Mouse (Mus musculus) forebrain, embryonic 15.5 days (tissue): Measurements from ENCODE around the gene Fam172a. TPM values are rescaled to one million over a fixed set of nuclear protein-coding genes. Genes with fewer than 3 reads are reported as not detected.

Experiments used
- ATAC-seq: fragments of 200-750 bp; cut with Nextera tagmentation; replicated peaks from 2 replicates; pipeline ENCODE4 v1.8.0; 2017; ENCODE audit warnings: mild to moderate bottlenecking, moderate TSS enrichment, moderate library complexity
- H3K27ac ChIP-seq: fragments of 300-500 bp; sonication (generic); replicated peaks from 2 replicates; pipeline ENCODE4 v1.5.1; 2015; ENCODE audit warnings: mild to moderate bottlenecking, inconsistent platforms
- H3K27me3 ChIP-seq: fragments of 300-500 bp; sonication (generic); 2 replicates; pipeline ENCODE4 v1.6.1; 2015; ENCODE audit warnings: inconsistent platforms
- H3K36me3 ChIP-seq: fragments of 300-500 bp; sonication (generic); 2 replicates; pipeline ENCODE4 v1.6.1; 2015; ENCODE audit warnings: mild to moderate bottlenecking, inconsistent platforms
- H3K4me1 ChIP-seq: fragments of 300-500 bp; sonication (generic); 2 replicates; pipeline ENCODE4 v1.6.1; 2015; ENCODE audit warnings: inconsistent platforms
- H3K4me2 ChIP-seq: fragments of 300-500 bp; sonication (generic); replicated peaks from 2 replicates; pipeline ENCODE4 v1.6.1; 2015; ENCODE audit warnings: mild to moderate bottlenecking, inconsistent platforms
- H3K4me3 ChIP-seq: fragments of 300-500 bp; sonication (generic); 2 replicates; pipeline ENCODE4 v1.5.1; 2015; ENCODE audit warnings: mild to moderate bottlenecking, inconsistent platforms
- H3K9ac ChIP-seq: fragments of 300-500 bp; sonication (generic); replicated peaks from 2 replicates; pipeline ENCODE4 v1.6.1; 2015; ENCODE audit warnings: mild to moderate bottlenecking, inconsistent platforms
- H3K9me3 ChIP-seq: fragments of 300-500 bp; sonication (generic); 2 replicates; pipeline ENCODE4 v1.6.1; 2016; ENCODE audit warnings: inconsistent platforms
- WGBS: fragments of 180-500 bp; shearing (Covaris S2); methylation state at CpG from one replicate; pipeline ENCODE4 v1.1.7; 2015; ENCODE audit warnings: mixed read lengths; 5-methylcytosine and 5-hydroxymethylcytosine counted together
- polyA plus RNA-seq: library from polyadenylated mRNA; unstranded; fragments of >200 nt; fragmentation: Nextera tagmentation; extraction: Ambion mirVana; gene quantifications from 2 replicates; pipeline ENCODE4 v1.2.1, GENCODE M21; 2015

The Fam172a gene
- polyA plus RNA-seq, 1 experiment from 2014 or later, result 58.8 TPM

DNA sequence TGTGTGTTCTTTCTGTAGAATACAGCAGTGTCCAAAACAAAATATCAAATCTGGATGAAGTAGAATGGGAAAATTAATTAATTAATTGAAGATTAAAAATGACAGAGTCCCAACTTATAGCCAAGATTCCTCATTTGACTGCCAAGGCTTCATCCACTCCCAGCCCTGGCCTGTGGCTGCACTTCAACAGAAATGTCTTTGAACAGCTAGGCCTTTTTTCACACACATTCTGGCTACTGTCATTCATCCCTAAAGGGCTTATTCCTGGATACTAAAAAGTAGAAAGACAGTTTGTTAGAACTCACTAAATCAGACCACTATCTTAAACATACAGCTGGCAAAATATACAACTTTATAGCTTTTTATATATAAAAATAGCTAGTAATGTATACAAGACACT is 388.9 kb downstream of the Fam172a start:
- ATAC-seq, result no peak
- H3K9me3 ChIP-seq, result no peaks in the 10 kb centered on the region
- no peak overlapping the region for H3K4me3 ChIP-seq

DNA sequence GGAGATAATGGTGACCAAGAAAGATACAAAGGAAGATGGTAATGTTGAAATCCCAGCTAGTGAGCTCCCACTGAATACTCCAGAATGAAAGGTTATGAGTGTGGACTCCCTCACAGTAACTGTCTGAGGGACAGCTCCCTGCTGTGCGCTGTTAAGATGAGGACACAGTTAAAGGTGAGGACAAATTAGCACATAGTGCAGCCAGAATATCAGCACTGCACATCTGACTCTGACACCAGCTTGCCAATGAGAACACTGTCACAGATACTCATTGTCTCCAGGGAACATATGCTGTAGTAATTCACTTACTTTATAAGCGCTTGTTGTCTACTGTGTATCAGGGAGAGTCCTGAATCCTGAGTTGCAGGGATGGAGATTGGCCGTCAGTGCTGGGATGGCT is 390.1 kb downstream of the Fam172a start:
- Histone ChIP-seq H3K9me3 (no peaks in the 10 kb centered on the region), H3K27me3 (no peaks in the 10 kb centered on the region), H3K4me3 (no peak overlapping the region), H3K4me1 (no peaks in the 10 kb centered on the region), H3K4me2 (no peak overlapping the region), H3K9ac (no peak overlapping the region), H3K27ac (no peak overlapping the region), H3K36me3 (no peaks in the 10 kb centered on the region)
- 81% methylated on average over 3 of the region's 3 CpGs for WGBS
- no peak for ATAC-seq

More for the DNA sequence above, 388.9 kb downstream of the Fam172a start:
- Histone ChIP-seq H3K27me3 (no peaks in the 10 kb centered on the region), H3K4me1 (no peaks in the 10 kb centered on the region), H3K36me3 (no peaks in the 10 kb centered on the region), H3K9ac (no peak overlapping the region), H3K27ac (no peak overlapping the region), H3K4me2 (no peak overlapping the region)

DNA sequence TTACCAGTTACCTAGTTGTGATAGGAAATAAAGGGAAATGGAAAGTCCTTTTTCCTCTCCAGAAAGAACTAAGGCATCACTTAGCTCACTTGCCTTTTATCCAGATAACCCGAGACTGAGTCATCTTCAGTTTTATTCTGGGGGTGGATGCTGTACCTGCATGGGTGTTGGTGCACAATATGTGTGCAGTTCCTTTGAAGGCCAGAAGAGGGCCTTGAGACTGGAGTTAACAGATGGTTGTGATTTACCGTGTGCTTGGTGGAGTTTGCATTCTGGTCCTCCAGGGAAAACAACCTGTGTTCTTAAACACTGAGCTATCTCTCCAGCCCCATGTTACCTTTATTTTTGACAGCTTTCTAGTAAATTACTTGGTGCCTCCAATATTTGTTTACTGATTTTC is 392.5 kb downstream of the Fam172a start:
- no peaks in the 10 kb centered on the region for H3K27me3 ChIP-seq
- WGBS, result 89% methylated on average over 2 of the region's 2 CpGs
- H3K9ac ChIP-seq, result no peak overlapping the region
- no peak for ATAC-seq
- no peak overlapping the region for H3K4me2 ChIP-seq
- H3K9me3 ChIP-seq, result no peaks in the 10 kb centered on the region
- no peaks in the 10 kb centered on the region for H3K36me3 ChIP-seq
- H3K4me3 ChIP-seq, result no peak overlapping the region
- peaks cover 2% of the 10 kb centered on the region; the same call in 1 of the 2 replicates for H3K4me1 ChIP-seq
- H3K27ac ChIP-seq, result no peak overlapping the region

DNA sequence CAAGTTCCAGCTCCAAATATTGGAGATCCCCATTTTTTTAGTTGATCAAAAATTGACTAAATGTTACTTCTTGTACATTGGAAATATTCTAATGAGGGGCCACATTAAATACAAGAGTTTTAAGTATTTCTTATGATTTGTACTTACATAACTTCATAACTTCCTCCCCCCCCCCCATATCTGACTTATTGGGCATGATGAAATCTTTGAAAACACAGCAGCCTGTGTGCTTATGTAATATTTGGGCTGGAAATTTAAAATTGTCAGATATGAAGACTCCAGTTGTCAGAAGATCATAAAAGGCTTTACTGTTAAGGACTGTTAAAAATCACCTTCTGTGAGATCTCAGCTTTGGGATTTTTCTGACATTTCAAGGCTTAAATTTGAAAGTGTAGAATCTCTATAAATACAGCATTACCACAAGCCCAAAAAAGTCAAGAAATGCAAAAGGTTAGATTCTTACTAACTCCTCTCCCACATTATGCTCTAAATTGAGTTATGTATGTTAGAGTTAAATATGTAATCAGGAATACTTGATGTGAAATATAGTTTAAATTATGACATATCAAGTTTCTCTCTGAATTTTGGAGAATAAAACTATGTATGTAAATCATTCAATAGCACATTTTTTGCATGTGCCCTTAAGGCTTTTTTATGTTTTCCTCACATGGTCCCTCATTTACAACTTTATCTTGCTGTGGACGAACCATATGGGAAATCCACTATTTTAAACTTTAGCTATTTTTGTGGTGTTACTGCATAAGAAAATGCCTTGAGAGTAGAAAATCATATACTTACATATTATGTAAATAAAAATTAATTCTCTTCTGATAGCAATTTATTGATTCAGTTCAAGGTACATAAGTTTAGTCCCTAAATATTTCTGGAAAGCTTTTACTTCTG is 393.5 kb downstream of the Fam172a start:
- Histone ChIP-seq H3K4me1 (peaks cover 12% of the 10 kb centered on the region), H3K36me3 (no peaks in the 10 kb centered on the region), H3K9me3 (no peaks in the 10 kb centered on the region), H3K27me3 (no peaks in the 10 kb centered on the region), H3K27ac (no peak overlapping the region), H3K4me3 (no peak overlapping the region), H3K4me2 (no peak overlapping the region), H3K9ac (no peak overlapping the region)
- no peak for ATAC-seq
- WGBS, result 72% methylated on average over 1 of the region's 1 CpGs

DNA sequence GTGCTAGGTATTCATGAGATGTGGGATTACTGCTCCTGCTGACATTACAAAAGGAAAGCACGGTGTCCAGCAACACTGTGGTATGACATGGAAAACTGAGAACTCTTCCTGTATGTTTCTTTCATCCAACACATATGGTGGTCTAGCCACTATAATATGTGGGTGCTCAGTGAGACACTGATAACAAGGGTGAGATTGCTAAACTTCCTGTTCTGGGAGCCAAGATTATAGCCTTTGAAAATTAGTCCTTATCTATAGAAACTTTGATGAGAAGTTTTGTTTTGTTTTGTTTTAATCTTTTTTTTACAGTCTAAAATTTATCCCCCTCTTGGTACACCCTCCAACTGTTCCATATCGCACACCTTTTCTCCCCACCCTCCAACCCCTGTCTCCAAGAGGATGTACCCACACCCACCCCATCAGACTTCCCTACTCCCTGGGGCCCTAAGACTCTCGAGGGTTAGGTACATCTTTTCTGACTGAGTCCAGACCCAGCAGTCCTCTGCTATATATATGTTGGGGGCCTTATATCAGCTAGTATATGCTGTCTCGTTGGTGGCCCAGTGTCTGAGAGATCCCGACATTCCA is 397.1 kb downstream of the Fam172a start:
- ATAC-seq, result no peak
- WGBS, result 77% methylated on average over 5 of the region's 5 CpGs

DNA sequence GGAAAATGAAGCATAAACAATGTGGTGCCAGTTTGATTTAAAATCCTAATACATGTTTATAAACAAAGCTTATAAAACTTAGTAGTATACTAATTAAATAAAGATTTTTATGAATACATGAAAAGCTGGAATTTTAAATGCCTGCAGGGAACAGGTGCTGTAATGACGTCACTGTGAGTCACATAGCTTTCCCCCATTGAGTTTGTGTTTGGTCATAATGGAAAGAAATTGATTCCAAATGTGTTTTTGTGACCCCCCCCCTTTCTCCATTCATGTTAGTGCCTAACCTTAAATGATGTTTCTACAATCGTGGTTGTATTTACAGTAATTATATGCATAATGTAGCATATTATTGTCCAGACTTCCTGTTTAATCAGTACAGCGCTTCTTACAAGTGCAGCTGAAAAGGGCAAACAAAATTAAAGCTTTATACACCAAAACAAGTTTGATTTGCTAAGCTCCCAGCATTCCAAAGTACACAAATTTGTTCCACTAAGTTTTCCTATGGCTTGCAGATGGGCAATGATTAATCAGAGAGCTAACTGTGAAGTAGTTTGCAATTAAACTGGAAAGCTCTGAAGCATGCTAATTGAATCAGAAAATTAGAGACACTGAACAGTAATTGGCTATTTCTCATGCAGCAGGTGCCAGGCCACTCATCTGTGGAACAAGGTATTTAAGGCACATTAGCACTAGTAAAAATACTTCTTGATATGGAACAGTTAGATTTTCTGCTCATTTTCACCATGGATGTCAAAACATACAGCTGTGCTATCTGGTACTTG is 398.1 kb downstream of the Fam172a start:
- H3K9me3 ChIP-seq, result no peaks in the 10 kb centered on the region
- no peaks in the 10 kb centered on the region for H3K27me3 ChIP-seq
- H3K4me3 ChIP-seq, result no peak overlapping the region
- H3K4me2 ChIP-seq, result no peak overlapping the region
- WGBS, result 7% methylated on average over 3 of the region's 3 CpGs
- H3K36me3 ChIP-seq, result no peaks in the 10 kb centered on the region
- ATAC-seq, result peak; percentile 85
- H3K27ac ChIP-seq, result peak overlapping the region; percentile 33; the same call in 1 of the 2 replicates
- H3K9ac ChIP-seq, result no peak overlapping the region
- peaks cover 17% of the 10 kb centered on the region for H3K4me1 ChIP-seq

More for the DNA sequence above, 397.1 kb downstream of the Fam172a start:
- no peak overlapping the region for H3K4me2 ChIP-seq
- no peaks in the 10 kb centered on the region for H3K9me3 ChIP-seq
- no peaks in the 10 kb centered on the region for H3K27me3 ChIP-seq
- H3K4me1 ChIP-seq, result peaks cover 17% of the 10 kb centered on the region
- no peak overlapping the region for H3K4me3 ChIP-seq
- no peak overlapping the region for H3K27ac ChIP-seq
- H3K36me3 ChIP-seq, result no peaks in the 10 kb centered on the region
- H3K9ac ChIP-seq, result no peak overlapping the region

DNA sequence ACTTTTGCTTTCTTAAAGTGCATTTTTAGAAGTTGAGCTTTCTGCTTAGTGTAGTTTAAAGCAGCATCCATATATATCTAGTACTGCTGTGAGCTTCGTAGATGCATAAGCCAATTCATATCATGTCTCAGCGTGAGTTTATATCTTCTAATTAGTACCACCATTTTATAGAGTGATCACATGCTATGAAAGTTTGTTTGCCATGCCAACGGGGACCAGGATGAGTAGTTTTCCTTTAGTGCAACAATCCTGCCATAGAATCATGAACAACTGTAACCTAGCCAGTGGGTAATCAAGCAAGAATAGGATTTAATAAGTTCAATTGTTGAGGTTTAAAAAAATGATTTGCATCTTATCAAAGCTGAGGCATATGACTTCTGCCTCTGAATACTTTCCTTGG is 398.8 kb downstream of the Fam172a start:
- ATAC-seq, result no peak
- Histone ChIP-seq H3K9ac (no peak overlapping the region), H3K27ac (peak overlapping the region; percentile 33; the same call in 1 of the 2 replicates), H3K4me3 (no peak overlapping the region), H3K4me2 (no peak overlapping the region), H3K9me3 (no peaks in the 10 kb centered on the region), H3K27me3 (no peaks in the 10 kb centered on the region), H3K36me3 (no peaks in the 10 kb centered on the region), H3K4me1 (peaks cover 17% of the 10 kb centered on the region)
- 43% methylated on average over 3 of the region's 3 CpGs for WGBS

DNA sequence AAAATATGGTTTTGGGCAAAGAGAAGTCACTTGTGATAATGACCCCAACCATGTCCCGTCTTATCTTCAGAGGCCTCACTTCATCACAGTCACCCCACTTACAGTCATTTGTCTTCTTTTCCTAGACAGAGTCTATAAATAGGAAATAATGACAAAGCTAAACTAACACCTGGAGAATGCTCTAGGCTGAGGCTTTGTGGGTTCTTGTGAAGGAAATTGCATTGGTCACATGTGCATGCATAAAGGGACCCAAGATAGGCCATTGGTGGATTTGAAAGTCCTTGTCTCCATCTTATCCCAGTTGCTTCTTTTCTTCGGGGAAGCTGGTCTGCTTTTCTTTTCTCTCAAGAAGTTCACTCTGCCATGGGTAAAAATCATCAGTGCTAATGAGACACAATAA is 400.5 kb downstream of the Fam172a start:
- Histone ChIP-seq H3K4me3 (no peak overlapping the region), H3K9me3 (no peaks in the 10 kb centered on the region), H3K9ac (no peak overlapping the region), H3K27ac (no peak overlapping the region), H3K36me3 (no peaks in the 10 kb centered on the region), H3K27me3 (no peaks in the 10 kb centered on the region), H3K4me2 (no peak overlapping the region), H3K4me1 (peaks cover 17% of the 10 kb centered on the region)
- ATAC-seq, result no peak
- 73% methylated on average over 2 of the region's 2 CpGs for WGBS

DNA sequence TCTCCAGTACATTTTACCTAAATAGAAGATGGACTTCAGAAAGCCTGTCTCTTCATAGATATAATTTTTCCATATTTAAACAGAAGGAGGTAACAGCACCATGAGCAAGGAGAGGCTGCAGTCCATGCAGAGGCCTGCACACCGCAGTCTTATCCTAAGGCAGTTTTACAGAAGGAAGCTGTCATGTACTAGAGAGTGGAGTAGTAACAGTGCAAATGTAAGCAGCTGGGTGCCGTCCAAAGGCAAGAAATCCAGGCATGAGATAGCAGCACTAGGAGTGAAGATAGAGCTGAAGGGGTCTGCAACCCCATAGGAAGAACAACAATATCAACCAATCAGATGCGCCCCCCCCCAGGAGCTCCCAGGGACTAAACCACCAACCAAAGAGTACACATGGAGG is 403.0 kb downstream of the Fam172a start:
- ATAC-seq, result no peak
- Histone ChIP-seq H3K4me2 (no peak overlapping the region), H3K9me3 (no peaks in the 10 kb centered on the region), H3K27ac (no peak overlapping the region), H3K27me3 (no peaks in the 10 kb centered on the region), H3K9ac (no peak overlapping the region), H3K36me3 (no peaks in the 10 kb centered on the region), H3K4me3 (no peak overlapping the region), H3K4me1 (peaks cover 10% of the 10 kb centered on the region)
- 77% methylated on average over 3 of the region's 3 CpGs for WGBS

DNA sequence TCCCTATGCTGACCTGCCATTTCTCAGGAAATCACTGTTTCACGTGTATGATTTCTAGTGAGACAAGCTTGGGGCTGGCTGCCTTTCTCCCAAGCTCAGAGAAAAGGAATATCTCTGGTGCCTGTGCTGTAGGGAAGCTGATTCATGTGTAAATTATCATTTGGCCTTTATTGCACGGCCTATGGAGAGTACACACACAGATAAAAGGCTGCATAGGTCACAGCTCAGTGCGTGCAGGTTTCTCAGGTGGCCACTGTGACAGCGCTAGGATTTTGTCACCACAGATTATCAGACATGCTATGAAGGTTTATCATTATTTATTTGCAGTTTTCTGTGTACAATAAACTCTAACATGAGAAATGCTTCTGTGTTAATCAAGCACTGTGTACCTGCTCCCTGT is 408.8 kb downstream of the Fam172a start:
- Histone ChIP-seq H3K9me3 (no peaks in the 10 kb centered on the region), H3K4me1 (no peaks in the 10 kb centered on the region), H3K4me3 (no peak overlapping the region), H3K9ac (no peak overlapping the region), H3K27me3 (no peaks in the 10 kb centered on the region), H3K27ac (no peak overlapping the region), H3K36me3 (no peaks in the 10 kb centered on the region), H3K4me2 (no peak overlapping the region)
- 73% methylated on average over 4 of the region's 4 CpGs for WGBS
- no peak for ATAC-seq

DNA sequence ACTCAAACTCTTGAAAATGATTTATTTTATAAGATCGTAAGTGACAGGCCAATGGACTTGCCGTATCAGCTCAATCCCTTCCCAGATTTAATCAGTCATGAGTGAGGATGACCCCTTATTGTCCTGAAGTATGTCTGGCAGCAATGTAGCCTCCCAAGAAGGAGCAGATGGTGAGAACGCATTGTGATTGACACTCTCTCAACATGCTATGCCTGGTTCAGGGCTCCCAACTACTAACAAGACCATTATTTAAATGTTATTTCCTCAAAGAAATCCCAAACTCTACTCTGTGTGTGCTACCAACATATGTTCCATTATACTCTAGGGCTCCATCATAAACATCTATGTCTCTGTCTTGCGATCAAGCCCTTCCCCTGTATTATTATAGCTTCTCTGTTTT is 412.1 kb downstream of the Fam172a start:
- no peaks in the 10 kb centered on the region for H3K9me3 ChIP-seq
- H3K9ac ChIP-seq, result no peak overlapping the region
- no peaks in the 10 kb centered on the region for H3K27me3 ChIP-seq
- no peaks in the 10 kb centered on the region for H3K36me3 ChIP-seq
- peak; percentile 46; the same call in 1 of the 2 replicates for ATAC-seq
- H3K27ac ChIP-seq, result no peak overlapping the region
- H3K4me2 ChIP-seq, result no peak overlapping the region
- no peaks in the 10 kb centered on the region for H3K4me1 ChIP-seq
- no peak overlapping the region for H3K4me3 ChIP-seq
- 77% methylated on average over 4 of the region's 4 CpGs for whole genome bisulfite sequencing

DNA sequence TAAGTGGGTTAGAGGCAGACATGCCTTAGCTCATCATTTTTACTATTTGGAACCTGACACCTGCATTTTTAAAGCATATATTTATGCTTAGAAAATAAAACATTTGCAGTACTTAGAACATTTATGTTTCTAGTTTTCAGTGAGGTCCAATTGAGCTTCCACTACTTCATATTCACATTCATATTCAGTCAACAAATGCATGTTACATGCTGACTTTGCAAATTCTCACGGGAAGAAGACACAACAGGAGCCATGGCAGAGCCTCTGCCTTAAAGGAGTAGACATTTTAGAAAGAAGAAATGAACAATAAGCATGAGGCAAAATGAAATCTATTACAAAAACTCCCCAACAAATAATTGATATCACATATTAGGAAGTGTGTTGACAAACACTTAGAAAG is 416.9 kb downstream of the Fam172a start:
- no peak overlapping the region for H3K4me2 ChIP-seq
- no peak for ATAC-seq

More for the DNA sequence above, 416.9 kb downstream of the Fam172a start:
- no peak overlapping the region for H3K4me3 ChIP-seq
- H3K9ac ChIP-seq, result no peak overlapping the region
- no peaks in the 10 kb centered on the region for H3K27me3 ChIP-seq
- no peaks in the 10 kb centered on the region for H3K36me3 ChIP-seq
- H3K9me3 ChIP-seq, result no peaks in the 10 kb centered on the region
- WGBS, result 76% methylated on average over 1 of the region's 1 CpGs
- no peak overlapping the region for H3K27ac ChIP-seq
- no peaks in the 10 kb centered on the region for H3K4me1 ChIP-seq
